Mouse (Mus musculus): ENCODE measurements around the gene Mkks.
"Not testable (repeated sequence)": the region's sequence is repeated elsewhere in the genome, so short reads cannot be mapped to it uniquely, and the experiment has no call there.

The Mkks gene

DNA sequence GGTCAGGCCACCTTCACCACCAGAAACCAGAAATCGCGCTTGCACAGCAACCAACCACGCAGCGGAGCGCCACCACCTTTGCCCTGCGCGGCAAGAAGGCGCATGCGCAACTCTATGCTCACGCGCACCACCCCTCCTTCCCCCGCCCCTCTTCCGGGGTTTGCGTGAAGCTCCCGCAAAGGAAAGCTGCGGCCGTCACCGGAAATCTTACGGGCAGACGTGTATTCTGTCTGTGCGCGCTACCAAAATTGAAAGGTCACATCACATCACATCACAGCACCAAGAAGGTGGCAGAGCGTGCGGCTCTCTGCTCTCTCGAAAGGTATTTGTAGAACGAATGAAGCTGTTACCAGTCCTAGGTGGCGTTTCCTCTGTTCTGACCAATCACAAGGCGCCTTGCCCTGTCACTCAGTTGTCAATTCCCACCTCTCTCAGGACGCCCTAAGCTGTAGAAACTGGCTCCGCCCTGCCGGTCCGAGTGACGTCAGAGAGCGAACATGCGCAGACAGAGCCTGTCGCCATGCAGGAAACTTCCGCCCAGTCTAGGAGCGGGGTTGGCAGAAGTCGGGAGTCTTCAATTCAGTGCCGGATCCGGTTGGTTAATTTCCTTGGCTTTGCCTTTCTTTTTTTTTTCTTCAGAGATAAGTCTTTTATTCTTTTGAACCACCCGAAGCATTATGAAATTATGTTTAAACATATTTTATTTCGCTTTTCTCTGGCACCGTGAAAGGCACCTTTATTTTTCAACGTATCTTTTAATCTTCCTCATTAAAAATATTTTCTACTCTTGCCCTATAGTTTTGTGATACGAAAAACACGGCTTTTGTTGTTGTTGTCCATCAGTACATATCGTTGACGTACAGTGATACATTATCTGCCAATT lies at the start of gene Mkks, which contains the start of the genes Slx4ip and AL731706.1:
Mkks (minus strand) TSS at position 322 of the 883 bp plus-strand sequence.
Slx4ip (plus strand) TSS at position 151 of the 883 bp plus-strand sequence.
AL731706.1 (minus strand) TSS at position 322 of the 883 bp plus-strand sequence.
- DNase-seq = peak; percentile 99

DNA sequence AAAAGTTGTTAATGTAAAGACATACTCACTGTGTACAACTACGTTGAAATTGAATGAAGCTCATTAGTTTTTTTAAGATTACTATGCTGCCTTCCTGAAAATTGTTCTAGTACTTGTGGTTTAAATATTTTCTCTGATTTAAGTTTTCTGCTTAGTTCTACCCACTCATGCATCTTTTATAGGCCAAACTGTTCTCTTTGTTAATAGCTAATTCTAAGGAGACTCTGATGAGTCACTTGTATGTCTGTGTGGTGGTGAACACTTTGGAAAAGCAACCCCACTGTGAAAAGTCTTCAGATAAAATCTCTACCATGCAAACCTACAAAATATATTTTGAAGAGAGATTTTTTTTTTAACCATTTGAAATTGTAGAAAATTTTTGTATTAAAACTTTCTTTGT lies 47.1 kb upstream of the Mkks start:
- no peak for DNase-seq

DNA sequence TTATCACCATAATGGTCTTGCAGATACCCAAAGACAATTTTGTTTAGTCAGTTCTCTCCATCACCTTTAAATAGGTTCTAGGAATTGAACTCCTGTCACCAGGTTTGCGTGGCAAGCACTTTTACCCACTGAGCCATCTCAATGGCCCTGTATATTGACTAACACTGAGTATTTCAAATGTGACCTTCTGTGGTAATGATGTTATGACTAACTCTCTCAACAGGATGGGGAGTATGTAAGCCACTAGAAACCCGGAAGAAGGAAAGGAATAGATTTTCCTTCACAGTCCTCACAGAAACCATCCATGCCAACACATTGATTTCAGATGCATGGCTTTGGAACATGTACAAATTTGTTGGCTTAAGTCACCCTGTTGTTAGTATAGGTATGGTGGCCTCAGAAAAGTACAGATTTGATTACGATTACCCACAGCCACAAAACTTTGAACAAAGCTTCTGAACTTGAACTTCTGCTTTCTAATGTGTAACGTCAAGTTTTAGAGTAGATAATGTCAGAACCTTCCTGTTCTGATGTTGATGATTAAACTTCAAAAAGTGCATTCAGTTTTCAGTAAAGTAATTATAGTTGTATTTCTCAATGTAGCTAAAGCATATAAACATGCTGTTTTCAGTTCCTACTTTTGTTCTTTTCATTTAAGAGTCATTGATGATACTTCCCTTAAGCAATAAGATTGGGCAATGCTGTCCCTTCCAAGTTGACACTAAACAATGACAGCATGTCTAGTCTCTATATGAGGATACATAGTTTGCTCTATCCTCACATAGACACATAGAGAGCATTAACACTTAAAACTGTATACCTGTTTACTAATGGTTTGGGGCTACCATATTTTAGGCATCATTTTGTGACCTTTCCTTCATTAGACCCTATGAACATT lies 45.5 kb upstream of the Mkks start:
- DNase-seq = no peak

DNA sequence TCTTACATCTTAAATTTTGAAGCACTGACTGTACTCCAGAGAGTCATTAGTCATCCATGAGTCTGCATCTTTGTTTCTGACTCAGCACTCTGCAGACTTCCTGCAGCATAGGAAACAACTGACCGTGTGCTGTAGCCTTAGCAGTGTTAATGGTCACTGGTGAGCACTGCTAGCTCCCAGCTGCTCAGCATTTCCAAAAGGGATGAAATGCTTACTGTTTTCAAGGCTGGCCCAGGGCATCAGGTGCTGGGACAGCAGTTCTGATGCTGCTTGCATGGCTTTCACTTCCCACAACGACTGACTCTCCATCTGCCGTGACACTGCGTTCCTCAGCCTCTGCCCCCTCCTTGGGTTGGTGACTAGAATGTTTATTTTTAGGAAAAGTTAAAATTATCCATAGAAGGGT lies 29.8 kb upstream of the Mkks start:
- DNase-seq = peak; percentile 12 to 26

DNA sequence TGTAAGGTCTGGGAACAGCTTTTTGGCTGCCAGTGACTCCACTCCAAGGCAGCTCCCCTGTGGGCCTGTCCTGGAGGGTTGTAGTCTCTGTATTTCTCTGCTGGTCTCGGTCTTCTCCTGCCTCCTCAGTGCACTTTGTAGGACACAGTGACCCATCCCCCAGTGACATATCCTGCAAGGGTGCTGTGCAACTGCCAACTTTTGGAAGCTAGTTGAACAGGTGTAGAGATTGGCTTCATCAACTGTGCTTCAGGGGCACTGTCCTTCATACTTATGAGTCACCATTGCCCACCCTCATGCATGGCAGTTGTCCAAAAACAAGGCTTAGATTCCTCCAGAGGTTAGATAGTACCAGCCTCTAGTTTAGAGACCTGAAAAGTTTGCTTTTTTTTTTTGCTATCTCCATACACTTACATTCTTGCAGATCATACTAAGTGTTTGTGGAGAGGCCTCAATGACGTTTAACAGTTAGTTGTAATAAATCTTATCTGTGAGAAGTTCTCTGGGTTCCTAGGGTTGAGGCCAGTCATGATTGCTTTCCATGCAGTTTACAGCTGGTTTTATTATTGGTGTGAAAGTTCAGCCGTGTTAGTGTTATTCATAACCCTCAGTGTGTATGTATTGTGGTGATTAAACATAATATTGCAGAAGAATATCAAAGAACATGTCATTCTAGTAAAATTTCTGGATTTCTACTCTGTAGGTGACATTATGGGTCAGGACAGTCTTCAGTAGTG lies 29.2 kb upstream of the Mkks start:
- no peak for DNase-seq

DNA sequence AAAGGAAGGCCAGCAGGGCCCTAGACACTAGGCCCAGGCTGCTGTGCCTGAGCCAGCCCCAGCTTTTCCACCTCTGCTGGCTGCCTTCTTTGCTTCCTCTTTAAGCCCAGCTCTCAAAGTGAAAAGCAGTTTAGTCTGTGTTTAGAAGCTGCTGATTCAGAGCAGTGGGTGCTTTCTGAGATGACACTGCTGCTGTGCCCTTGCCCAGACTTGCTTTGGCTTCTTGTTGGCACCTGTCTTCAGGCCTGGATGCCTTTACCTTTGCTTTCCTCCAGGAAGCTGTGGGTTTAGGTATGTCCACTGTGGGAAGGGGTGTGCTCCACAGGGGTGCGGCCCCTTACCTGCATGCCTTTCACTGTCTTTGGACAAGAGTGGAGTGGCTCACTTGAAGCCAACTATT lies 28.2 kb upstream of the Mkks start:
- no peak for DNase-seq

DNA sequence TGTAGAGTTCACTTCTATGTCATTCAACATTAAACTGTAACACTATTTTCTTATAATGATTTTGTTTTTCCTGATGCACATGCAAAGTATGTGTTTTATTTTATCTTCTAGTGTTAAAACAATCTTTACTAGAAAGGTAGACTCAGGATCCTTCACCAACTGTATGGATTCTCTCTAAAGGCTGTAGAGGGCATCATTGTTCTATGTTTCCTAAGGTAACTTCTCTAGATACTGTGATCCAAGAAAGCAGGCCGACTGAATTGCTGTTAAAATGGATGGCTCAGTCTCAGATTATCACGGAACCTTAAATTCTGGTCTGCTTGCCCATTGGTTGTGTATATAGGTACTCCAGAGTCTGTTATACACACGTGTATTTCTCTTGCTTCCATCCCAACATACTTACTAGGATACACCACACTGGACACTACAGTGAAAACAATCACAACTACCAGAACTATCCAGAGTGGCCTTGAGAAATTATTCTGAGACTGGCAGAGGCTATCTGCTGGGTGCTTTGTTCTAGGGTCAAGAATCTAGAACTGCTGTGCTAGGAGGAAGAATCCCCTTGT lies 23.2 kb upstream of the Mkks start:
- peak in 1 of 2 experiments; percentile 36 for DNase-seq

DNA sequence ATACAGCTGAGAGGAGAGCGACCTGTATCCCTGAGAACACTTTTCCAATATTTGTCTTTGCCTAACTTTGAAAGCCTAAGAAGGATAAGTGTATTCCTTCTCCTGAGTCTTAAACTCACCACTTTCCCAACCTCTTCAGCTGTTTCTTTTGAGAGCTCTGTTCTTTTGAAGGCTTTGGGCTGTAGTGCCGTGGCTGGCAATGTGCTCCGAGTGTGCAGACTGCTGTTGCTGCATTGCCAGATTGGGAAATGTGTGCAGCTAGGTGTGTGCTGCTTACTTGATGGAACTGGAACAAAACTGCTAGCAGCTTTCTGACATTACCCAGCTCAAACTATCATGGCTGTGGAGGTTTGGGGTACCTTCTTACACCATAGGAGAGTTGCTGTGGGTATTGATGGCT lies 21.8 kb upstream of the Mkks start:
- no peak for DNase-seq

DNA sequence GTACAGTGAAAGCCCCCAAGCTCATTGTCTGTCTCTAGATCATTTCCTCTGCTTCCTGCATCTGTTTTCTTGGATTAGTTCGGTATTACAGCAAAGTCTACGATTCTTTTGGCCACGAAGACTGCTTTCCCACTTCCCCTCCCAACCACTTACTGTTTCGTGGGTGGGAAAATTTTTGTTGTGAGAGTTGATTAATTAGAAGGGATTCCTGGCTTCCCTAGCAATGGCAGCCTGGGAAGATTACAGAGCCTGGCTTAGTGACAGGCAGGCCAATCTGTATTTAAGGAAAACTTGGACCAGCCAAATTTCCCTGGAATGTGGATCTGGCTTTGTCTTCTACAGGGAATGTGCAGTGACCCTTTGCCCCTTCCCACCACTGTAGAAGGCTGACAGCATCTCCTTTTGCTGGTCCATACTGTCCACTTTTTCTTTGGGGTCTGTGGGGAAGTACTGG lies 20.8 kb upstream of the Mkks start:
- DNase-seq = peak in 1 of 2 experiments; percentile 24

DNA sequence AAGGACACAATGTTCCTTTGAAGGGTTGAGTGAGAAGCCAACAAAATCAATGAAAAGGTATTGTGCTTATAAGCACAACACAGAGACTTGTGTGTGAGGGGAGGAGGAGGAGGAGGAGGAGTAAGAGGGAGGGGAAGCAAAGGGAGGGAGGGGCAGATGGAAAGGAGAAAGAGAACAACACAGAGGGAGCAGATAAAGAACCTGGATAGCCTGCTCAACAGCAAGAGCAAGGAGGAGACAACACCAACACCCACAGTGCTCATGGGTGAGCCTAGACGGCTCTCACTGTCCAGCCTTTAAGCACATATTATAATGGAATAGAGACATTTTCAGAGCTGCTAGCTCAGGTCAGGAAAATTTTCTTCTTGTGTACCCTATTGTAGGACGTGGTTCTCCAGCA lies 18.1 kb upstream of the Mkks start:
- DNase-seq = no peak

DNA sequence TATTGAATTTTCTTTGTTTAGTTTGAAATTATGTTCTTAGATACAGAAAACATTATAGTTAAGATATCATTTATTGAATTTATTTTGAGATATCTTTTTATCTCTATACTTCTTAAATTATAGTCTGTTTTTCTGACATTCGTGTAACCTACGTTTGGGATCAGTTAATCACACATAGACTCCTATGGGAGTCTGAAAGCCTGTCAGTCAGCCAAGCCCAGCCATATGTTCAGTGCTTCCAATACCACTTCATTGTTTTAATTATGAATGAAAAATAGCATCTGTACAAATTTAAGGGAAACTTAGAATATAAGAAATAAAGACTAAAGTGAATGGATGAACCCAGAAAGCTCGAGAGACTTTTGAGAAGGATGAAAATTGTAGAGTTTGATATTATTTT lies 17.4 kb upstream of the Mkks start:
- peak; percentile 23 to 44 for DNase-seq

DNA sequence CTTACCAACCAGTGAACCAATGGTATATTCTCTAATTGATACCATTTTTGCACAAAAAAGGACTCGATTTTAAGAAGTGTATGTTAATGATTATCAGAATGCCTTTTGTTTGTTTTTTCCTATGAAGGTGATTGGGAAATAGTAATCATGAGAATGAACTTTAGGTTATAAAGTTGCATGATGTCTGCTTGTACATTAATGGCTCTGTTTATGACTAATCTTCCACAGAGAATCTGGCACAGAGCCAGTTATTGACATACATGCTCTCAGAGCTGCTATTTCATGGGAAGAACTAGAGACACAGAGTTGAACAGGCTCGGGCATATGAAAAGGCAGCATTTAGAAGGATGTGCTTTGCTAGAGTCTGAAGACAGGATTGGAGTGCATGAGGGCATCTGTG lies 4.9 kb upstream of the Mkks start:
- DNase-seq = no peak

DNA sequence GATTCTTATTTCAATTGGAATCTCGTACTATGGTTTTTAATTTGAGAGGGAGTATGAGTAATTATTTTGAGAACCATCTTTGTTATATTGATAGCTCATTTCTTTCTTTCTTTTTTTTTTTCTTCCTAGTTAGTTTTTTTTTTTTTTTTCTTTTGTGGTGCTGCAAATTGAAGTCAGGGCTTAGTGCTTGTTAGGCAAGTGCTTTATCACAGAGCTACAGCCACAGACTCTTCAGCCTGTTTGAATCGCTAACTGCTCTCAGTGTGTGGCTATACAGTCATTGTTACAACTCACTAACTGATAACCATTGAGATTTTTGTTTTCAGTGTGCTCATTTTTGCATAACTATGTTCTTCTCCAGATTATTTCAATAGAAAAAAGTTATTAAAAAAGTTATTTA lies 3.3 kb upstream of the Mkks start:
- no peak for DNase-seq

DNA sequence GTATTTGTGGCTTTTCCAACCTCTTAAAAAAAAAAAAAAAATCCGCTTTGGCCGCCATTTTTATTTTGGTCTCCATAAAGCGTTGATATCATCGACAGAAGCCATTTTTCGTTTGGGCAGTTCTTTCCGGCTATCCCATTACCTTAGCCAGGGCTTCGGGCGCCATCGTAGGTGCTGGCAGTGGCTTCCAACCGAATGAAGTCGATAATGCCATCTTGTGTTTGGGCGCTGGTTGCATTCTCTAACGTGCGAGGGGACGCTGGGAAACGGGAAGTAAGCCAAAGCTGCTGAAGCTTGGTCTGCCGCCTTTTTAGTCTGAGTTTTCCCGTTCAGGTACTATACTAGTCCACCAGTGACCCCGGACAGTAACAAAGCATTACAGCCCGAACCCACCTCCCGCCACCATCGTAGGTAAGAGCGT lies 772 bp upstream of the Mkks start:
- peak; percentile 97 for DNase-seq

DNA sequence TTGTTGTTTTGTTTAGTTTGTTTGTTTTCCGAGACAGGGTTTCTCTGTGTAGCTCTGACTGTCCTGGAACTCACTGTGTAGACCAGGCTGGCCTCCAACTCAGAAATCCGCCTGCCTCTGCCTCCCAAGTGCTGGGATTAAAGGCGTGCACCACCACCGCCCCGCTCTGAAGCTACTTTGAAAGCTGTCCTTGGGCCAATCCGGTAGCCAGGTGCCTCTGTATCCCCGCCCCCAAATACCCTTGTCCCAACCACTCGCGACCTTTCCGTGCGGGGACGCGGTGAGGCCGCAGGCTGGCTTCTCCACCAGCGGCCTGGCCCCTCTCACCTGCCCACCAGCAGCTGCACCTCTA lies 497 bp downstream of the Mkks start:
- DNase-seq = not testable (repeated sequence)

DNA sequence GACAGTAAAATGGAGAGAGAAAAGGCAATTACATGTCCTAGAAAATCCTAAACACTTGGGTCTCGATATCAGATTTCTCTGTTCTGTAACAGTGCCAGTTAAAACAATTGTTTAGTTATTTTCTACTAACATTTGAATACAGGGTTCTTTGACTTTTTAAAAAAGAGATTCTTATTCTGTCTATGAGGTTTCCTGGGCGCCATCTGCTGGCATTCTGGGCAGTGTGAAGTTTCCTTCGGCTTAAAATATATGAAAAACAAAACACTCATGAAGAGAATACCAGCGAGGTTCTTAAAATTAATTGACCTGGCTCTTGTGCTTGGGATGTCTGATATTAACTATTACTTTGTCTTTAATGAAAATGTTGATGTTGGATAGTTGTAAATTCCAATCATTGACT lies 4.3 kb downstream of the Mkks start:
- DNase-seq = peak; percentile 56 to 61

DNA sequence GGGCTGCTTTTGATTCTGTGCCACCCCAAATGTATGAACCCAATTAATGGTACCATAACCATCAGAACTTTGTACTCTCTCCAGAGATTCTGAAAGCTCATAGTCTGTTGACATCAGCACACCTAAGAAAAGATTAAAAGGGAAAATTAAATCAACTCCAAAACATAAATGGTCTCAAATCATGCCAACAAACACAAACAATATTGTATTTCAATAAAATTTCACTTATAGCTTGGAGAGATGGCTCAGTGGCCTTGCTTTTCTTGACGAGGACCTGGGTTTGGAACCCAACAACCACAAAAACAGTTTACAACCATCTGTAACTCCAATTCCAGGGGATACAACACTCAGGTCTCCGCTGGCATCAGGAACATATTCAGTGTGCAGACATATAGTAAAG lies 5.6 kb downstream of the Mkks start, which contains the start of gene AL731706.2:
AL731706.2 (minus strand) TSS at position 101 of the 400 bp plus-strand sequence.
- DNase-seq = no peak

DNA sequence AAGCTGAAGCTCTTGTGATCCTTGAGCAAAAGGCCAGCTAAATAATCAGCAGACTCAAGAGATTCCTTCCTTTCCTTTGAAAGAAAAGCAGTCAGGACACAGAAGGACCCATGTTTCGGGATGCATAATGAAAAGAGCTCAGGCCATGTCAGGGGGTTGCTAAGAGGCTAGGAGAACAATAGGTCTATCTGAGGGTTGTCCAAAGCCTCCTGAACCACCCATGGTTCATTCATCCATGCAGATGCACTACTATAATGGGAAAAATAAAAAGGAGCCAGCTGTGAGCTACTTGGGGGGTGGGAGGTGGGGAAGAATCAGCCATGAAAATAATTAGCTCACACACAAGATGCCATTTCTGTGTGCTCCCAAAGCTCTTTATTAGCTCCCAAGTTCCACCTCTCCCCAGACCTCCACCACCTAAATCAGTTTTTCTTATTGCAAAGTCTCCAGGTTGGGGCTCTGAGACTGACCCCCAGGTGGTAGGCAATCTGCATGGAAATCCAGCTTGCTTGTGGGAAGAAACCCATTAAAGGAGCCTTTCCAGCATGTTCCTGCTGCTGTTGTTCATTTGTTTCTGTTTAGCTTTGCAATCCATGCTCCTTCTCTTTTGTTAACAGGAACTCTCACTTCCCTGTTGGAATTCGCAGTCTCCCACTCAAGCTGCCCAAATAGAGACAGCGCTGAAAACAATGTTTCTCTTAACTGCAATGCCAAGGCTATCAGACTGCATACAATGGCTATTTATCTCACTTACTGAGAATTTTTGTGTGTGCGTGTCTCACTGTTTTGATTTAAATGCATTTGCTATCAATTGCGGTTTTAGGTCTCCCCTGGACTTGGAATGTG lies 36.4 kb downstream of the Mkks start:
- DNase-seq = no peak

DNA sequence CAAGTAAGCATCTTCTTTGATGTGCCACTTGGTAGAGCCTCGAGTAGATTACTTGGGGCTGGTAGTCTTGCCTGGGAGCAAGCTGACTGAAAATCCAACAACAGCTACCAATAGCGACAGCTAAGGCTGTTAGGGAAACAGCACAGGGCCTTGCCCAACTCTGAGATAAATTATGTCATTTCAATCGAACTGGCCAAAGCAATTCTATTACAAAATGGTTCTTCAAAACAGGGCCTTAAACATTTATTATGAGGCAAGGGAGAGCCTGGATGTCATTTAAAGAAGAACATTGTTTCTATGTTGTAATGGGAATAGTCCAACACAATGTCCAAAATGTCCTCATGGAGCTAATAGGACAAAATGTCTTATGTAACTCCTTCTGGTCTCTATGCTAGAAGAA lies 40.8 kb downstream of the Mkks start:
- DNase-seq = no peak

DNA sequence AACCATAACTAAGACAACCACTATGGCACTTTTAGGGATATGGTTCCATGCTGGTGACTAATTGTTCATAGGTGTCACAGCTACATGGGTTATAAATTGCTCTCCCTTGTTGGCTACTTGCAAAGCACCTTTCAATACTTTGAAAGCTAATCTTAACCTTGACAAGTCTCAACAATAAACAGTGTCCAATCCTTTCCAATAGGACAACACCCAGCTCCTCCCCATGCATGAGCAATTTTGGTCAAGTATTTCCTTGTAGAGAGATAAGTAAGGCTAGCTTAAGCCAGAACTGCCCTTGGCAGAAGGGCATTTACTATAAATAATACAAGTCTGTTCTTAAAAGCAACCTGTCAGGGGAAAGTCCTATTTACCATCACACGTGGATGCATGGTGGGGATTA lies 53.2 kb downstream of the Mkks start:
- DNase-seq = no peak

DNA sequence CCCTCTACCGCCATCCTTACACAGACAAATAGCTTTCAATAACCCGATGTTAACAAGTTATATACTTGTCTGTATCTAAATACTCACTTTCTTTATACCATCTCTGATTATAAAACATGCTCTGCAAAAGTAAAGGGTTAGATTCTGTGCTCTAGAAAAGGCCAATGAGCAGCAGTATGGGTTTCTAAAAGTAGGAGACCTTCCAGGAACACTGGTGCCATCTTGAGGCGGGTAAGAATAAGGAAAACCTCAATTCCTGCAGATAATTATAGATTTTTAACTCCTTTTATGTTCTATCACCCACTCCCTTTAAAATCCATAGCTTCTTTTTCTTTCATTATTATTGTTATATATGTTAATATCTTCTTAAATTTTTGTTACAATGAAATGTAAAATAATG lies 55.3 kb downstream of the Mkks start:
- peak; percentile 61 to 63 for DNase-seq

Data from cerebellum, postnatal 14 days (tissue).